Mouse (Mus musculus) thymus, adult 2 months (tissue): ENCODE measurements around the gene Olfr402. TPM values are rescaled to one million over a fixed set of nuclear protein-coding genes. Genes with fewer than 3 reads are reported as not detected.
"Not testable (repeated sequence)": the region's sequence is repeated elsewhere in the genome, so short reads cannot be mapped to it uniquely, and the experiment has no call there.

Source experiments
- DNase-seq: peaks from one replicate; pipeline ENCODE4 v3.0.0; 2021
- H3K27ac ChIP-seq: fragments of 200-500 bp; 2 replicates; pipeline ENCODE4 v1.5.1; 2012; ENCODE audit warnings: low read length, control low read depth; ENCODE audit not compliant: control insufficient read depth, insufficient read depth
- H3K27me3 ChIP-seq: fragments of 200-500 bp; 2 replicates; pipeline ENCODE4 v1.6.1; 2012; ENCODE audit warnings: mild to moderate bottlenecking, low read length, moderate library complexity, mixed read lengths; ENCODE audit not compliant: control insufficient read depth, insufficient read depth
- H3K36me3 ChIP-seq: fragments of 200-500 bp; 2 replicates; pipeline ENCODE4 v1.6.1; 2012; ENCODE audit warnings: mild to moderate bottlenecking, low read length, moderate library complexity; ENCODE audit not compliant: control insufficient read depth, insufficient read depth
- H3K4me1 ChIP-seq: fragments of 200-500 bp; replicated peaks from 2 replicates; pipeline ENCODE4 v1.6.1; 2012; ENCODE audit warnings: low read length; ENCODE audit not compliant: control insufficient read depth, insufficient read depth
- H3K4me3 ChIP-seq: fragments of 200-500 bp; 2 replicates; pipeline ENCODE4 v1.5.1; 2012; ENCODE audit warnings: mild to moderate bottlenecking, low read length, control low read depth, moderate library complexity; ENCODE audit not compliant: control insufficient read depth, insufficient read depth
- CTCF ChIP-seq: fragments of 200-500 bp; IDR thresholded peaks from 2 replicates; pipeline ENCODE4 v1.5.1; 2012; ENCODE audit warnings: mild to moderate bottlenecking, control low read depth, low read length, moderate library complexity, borderline replicate concordance; ENCODE audit not compliant: control insufficient read depth, poor library complexity, insufficient read depth; ENCODE audit errors: extremely low read depth
- POLR2A ChIP-seq: fragments of 200-500 bp; IDR thresholded peaks from 2 replicates; pipeline ENCODE4 v1.6.1; 2012; ENCODE audit warnings: mild to moderate bottlenecking, low read length, control low read depth, moderate library complexity; ENCODE audit not compliant: control insufficient read depth, poor library complexity, insufficient read depth; ENCODE audit errors: extremely low read depth
- WGBS: fragments of 180-500 bp; shearing (Covaris S2); methylation state at CpG from one replicate; pipeline ENCODE4 v1.1.7; 2018; 5-methylcytosine and 5-hydroxymethylcytosine counted together
- polyA plus RNA-seq: library from polyadenylated mRNA; depleted of rRNA; stranded (reverse); fragments of >200 nt; gene quantifications from 2 replicates; pipeline ENCODE4 v1.2.3, GENCODE M21; 2012; rRNA removed

Olfr402 gene
- polyA plus RNA-seq = not detected in 2 replicates

DNA sequence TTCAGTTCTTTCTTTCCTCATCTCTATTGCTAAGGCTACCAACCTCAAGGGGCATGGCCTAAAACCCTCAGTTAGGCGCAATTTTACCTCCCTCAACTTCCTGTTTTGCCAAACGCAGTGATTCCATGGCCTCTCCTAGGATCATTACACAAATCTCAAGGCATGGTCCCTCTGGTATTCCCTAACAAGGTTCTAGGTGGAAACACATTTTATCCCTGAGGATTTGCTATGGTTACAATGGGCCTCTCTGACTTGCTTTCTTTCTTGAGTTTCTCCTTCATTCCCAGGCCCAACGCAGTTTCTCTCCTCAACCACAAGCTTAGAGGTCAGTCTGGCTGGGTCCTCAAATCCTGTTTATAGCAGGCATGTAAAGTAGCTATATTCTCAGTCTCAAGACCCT lies at the start of gene Olfr402:
TSS of gene Olfr402 (plus strand) at position 301 of the 400 bp plus-strand sequence.
- Histone ChIP-seq H3K4me1 (no peaks in the 10 kb centered on the region), H3K27me3 (no peaks in the 10 kb centered on the region), H3K36me3 (no peaks in the 10 kb centered on the region), H3K27ac (no peak within 1 kb of the TSS), H3K4me3 (no peak within 1 kb of the TSS)
- 60% methylated on average over 3 of the region's 3 CpGs for WGBS
- TF ChIP-seq POLR2A (no peak), CTCF (no peak)
- no peak for DNase-seq

DNA sequence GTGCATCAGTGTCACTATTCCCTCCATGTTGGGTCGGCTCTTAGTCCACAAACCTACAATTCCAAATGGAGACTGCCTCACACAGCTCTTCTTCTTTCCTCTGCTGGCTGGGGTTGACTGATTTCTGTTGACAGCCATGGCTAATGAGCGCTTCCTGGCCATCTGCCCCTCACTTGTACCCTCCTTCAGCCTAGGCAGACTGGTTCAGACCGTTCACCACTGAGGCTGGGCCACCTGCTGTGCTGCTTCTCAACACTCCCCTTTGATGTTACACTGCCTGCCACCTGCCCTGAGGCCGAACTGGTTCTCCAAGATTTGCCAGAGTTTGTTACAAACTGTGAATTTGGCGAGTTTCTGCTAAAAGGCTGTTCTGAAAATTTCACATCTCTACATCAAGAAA lies 48.3 kb upstream of the Olfr402 start:
- 50% methylated on average over 5 of the region's 5 CpGs for WGBS
- Histone ChIP-seq H3K36me3 (no peaks in the 10 kb centered on the region), H3K27me3 (no peaks in the 10 kb centered on the region), H3K4me1 (no peaks in the 10 kb centered on the region), H3K4me3 (no peak overlapping the region), H3K27ac (no peak overlapping the region)
- TF ChIP-seq POLR2A (no peak), CTCF (no peak)
- no peak for DNase-seq

DNA sequence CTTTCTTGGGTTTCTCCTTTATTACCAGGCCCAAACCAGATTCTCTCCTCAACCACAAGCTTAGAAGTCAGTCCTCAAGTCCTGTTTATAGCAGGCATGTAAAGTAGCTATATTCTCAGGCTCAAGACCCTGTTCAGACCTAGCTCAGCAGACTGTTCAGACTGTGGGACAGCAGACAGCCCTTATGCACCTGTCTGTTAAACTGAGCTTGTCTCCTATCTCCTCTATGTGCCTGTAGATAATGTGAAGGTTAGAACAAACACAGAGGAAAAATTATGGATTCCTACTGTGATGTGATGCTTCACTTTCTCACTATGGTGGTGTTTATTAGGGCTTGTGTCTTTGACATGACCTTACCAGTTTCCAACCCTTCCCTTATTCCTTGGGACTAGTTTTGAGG lies 39.9 kb upstream of the Olfr402 start, which contains the start of gene Olfr401:
TSS of gene Olfr401 (plus strand) at position 301 of the 400 bp plus-strand sequence.
- TF ChIP-seq CTCF (no peak), POLR2A (no peak)
- Histone ChIP-seq H3K4me3 (no peak within 1 kb of the TSS), H3K36me3 (no peaks in the 10 kb centered on the region), H3K4me1 (no peaks in the 10 kb centered on the region), H3K27me3 (no peaks in the 10 kb centered on the region), H3K27ac (no peak within 1 kb of the TSS)
- DNase-seq = no peak

DNA sequence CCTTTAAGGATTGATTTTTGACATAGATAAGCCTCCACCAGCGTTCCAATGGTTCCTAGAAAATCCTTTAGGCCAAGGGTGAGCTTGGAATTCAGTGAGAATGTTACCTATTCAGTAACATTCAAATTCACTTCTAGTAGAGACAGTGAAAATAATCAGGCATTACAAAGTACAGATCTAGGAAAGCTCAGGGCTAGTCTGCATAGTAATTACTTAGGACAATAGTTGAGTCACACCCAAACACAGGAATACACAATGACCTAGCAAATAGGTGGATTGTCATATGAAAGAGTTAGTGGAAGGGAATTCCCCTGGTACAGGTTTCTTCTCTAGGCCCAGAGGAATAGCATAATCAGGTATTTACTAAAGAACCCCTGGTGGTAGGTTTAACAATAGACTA lies 13.3 kb upstream of the Olfr402 start:
- H3K4me3 ChIP-seq, H3K36me3 ChIP-seq, H3K27ac ChIP-seq, H3K27me3 ChIP-seq, H3K4me1 ChIP-seq, DNase-seq: not testable (repeated sequence)
- 18% methylated on average over 1 of the region's 1 CpGs for WGBS

DNA sequence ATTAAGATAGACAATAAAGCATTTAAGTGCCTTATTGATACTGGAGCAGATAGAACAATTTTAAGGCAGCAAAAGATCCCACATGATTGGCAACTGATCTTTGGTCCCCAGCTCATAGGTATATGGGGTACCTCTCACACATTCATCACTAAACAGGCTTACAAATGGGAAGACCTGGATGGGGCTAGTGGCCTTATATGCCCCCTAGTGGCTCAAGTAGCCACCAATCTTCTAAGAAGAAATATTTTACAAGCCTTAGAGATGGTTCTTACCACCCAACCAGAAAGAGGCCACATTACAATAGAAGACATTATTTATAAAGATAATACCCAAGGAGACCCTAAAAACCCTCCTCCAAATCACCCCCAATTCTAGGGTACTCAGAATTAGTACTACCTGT lies 7.5 kb upstream of the Olfr402 start:
- no peak for DNase-seq
- Histone ChIP-seq H3K27ac (no peak overlapping the region), H3K4me1 (no peaks in the 10 kb centered on the region), H3K4me3 (no peak overlapping the region), H3K27me3 (no peaks in the 10 kb centered on the region), H3K36me3 (no peaks in the 10 kb centered on the region)
- TF ChIP-seq POLR2A = no peak
- no peak for TF ChIP-seq CTCF

- H3K4me3 ChIP-seq = no peak overlapping the region
- no peaks in the 10 kb centered on the region for H3K36me3 ChIP-seq
- TF ChIP-seq POLR2A (no peak), CTCF (no peak)
- DNase-seq = no peak
- H3K27me3 ChIP-seq = no peaks in the 10 kb centered on the region
- H3K4me1 ChIP-seq = no peaks in the 10 kb centered on the region
- H3K27ac ChIP-seq = no peak overlapping the region
These were observed 15.4 kb downstream of the Olfr402 start for GRCm38 (mm10) chr11:74168771-74169170.

DNA sequence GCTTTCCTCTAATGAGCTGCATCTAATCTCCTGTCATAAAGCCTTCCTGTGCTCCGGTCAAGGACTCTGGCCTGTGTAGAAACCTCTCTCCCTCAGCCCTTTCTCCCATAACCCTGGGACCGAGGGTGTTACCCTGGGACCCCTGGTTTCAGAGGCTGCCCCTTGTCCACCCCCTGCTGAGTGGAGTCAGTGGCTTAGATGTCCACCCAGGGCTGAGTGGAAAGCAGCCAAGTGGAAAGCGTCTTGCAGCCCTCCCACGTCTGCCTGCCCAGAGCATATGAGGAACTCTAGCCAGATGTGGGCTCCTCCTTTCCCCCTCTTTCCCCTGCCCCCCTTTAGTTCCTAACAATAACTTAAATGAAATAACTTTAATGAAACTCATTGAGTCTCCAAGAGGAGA lies 29.8 kb downstream of the Olfr402 start:
- WGBS = 89% methylated on average over 4 of the region's 4 CpGs
- no peaks in the 10 kb centered on the region for H3K4me1 ChIP-seq
- no peak overlapping the region for H3K4me3 ChIP-seq
- no peak for DNase-seq
- TF ChIP-seq POLR2A = no peak
- no peak for TF ChIP-seq CTCF
- H3K36me3 ChIP-seq = no peaks in the 10 kb centered on the region
- no peaks in the 10 kb centered on the region for H3K27me3 ChIP-seq
- H3K27ac ChIP-seq = no peak overlapping the region
